Mouse (Mus musculus) 3T3-L1 (cell line): ENCODE measurements around the gene Arpc3.
"Not testable (repeated sequence)": the region's sequence is repeated elsewhere in the genome, so short reads cannot be mapped to it uniquely, and the experiment has no call there.

Source experiments
- DNase-seq: peaks from one replicate; pipeline ENCODE4 v3.0.0-alpha.2; 2015; ENCODE audit warnings: low read depth, low spot score

The Arpc3 gene

DNA sequence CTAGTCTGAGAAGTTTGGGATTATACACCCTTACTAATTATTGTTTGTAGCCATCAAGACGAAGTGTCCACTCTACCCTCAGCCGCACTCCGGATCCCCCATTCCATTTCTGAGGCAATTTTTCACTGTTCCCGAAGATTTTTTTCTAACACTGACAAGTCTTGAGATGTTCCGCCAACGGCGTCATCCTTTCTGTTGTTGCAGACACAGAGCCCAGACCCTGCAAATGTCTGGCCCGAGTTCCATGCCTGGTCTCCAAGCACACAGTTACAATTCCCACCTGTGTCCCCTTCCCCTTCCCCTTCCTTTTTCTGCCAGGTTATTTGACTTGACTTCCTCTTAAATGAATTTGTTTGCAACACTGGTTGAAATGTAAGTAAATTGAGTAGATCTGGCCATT is 8.2 kb downstream of the Arpc3 start:
- DNase-seq = no peak

DNA sequence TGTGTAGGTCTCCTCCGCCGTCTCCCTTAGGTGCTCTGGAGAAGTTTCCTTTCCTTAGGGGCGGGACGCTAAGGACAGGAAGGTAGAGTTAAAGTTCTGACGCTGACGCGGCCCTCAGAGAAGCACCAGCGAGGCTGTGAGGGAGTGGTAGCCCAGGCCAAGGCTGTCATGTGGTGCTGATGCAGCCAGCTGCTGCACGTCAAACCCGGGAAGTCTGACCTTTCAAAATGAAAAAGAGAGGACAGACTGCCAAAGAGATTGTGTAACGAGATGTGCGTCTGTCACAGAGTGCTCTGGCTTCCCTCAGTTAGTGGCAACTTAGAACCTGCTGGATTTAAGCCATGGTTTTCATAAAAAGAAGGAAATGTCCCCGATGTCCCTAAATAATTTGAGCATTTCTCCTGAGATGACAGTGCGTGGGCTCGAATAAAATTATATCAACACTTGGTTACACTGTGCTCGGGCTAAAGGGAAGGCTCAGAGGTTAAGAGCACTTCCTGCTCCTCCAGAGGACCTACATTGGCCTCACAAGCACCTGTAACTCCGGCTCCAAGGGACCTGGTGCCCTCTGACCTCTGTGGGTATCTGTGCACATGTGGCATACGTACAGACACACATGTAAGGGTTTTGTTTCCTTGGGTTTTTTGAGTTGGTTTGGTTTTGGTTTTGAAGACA is 9.1 kb downstream of the Arpc3 start:
- no peak for DNase-seq

DNA sequence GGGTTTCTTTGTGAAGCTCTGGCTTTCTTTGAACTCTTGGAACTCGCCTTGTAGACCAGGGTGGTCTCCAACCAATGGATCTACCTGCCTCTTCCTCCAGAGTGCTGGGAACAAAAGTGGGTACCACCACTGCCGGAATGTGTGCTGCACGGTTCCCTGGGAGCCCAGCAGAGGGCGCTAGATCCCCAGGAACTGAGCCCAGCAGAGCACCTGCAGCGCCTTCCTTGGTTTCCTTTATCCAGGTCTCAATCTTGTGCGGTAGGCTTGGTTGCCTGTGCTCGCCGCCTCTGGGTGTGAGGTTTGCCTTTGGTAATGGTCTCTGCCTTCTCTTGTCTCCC is 9.6 kb downstream of the Arpc3 start:
- DNase-seq = peak; percentile 47

DNA sequence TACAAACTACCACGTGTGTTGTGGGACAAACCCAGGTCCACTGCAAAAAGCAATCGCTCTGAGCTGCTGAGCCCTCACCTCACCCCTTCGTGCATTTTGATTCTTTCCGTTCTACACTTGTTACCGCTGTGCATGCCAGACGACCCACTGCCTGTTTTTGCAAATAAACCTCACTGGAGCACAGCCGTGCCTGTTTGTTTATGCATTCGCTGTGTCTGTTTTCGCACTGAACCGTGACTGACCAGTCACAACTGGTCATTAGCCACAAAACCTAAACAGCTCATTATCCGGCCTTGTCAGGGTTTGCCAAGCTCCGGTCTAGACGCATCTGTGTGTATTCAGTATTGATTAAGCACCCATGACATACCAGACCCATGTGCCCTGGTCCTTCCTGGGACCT is 10.5 kb downstream of the Arpc3 start:
- DNase-seq = no peak

DNA sequence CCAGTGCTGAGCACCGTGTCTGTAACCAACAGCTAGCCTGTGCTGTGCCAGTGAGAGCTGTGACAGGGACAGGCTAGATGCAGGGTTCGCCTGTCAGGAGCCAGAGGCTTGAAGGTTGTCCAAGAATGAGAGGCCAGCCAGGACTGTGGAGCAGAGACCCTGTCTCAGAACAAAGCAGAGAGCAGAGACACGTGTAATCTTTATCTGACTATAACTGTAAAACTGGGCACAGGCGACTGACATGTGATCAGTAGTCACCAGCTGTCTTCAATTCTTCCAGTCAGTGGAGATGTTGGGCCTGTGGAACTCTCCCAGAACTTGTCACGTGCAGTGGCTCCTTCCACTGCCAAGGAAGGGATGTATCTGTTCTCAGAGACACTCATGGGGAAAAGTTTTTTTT is 11.1 kb downstream of the Arpc3 start:
- DNase-seq = no peak

DNA sequence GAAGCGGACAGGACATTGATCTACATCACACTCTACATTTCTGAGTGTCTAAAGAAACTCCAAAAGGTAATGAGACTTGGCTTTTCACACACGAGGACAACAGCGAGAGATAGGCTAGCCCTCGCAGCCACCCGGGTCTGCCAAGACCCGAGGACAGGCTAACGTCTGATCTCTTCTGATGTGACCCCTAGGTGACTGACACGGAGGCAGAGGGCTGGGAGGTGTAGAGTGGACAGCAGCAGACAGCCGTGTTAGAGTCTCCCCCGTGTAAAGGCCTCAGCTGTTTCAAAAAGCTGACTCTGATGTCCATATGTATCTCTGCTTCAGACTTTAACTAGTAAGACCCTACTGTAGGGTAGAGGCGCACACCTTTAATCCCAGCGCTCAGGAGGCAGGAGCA is 11.7 kb downstream of the Arpc3 start:
- no peak for DNase-seq

DNA sequence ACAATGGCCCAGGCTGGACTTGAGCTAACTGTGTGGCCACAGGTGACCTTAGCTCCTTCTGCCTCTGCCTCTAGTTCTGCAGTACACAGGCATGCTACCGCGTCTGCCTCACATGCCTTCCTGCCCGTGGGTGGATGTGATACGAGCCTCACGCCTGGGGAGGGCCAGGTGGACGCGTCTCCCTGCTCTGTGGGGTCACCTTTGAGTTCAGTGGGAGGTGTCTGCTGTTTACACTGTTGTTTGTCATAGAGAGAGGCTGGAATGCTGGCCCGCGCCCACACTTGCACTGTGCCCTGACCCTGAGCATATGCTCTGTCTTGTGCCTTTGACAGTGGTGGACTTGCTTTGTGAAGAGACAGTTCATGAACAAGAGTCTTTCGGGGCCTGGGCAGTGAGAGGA is 13.9 kb downstream of the Arpc3 start:
- DNase-seq = no peak

DNA sequence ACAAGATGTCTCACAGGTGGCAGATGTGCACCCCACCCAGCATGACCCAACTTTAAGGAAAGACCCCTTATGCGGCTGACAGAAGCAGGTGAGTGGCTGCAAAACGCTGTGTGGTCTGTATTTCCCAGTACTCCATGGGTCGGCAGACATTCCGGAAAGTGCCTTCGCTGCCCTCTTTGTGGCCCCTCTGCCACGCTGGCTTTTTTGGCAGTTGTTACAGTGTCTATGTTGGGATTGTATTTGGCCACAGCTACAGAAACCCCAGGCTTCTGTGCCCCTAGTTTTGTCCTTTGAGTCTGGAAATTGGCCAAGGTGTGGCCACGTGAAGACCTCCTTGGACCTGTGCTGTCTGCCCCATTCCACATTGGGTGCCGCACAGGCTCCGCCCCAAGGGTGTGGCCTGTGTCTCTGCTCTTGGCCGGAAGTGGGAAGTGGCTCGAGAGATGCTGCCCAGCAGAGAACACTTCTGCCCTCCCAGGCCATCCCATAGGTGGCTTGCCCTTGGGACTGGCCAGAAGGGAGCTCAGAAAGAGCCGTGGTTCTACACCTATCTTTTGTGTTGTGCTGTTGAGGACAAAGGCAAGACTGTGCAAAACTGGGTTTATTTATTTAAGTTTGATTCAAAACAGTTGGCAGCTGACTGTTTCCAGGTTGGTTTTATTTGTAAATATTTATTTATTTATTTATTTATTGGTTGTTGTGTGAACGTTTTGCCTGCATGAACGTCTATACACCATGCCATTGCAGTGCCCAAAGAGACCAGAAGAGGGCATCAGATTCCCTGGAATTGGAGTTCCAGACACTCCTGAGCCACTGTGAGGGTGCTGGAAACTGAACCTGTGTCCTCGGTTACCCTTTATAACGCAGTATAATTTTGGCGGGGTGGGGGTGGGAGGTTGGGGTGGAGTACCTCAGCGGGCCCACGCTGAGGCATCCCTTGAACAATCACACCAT is 18.3 kb downstream of the Arpc3 start:
- peak; percentile 20 for DNase-seq

DNA sequence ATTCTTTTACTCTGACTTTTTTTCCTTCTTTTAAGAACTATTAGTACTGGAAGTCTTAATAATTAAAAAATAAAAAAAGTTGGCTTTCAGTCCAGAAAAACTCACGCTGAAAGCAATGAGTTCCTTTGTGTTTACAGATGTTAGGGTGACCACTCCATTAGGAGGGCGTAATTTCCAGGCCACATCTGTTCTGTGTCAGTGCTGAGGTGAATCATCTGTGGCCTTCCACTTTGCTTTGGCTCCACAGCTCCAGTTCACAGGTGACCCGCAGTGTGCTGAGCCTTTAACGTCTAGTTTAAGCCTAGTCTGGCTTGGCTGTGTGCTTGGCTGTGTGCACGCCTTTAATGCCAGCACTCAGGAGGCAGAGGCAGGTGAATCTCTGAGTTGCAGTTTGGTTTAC is 20.2 kb downstream of the Arpc3 start:
- no peak for DNase-seq

DNA sequence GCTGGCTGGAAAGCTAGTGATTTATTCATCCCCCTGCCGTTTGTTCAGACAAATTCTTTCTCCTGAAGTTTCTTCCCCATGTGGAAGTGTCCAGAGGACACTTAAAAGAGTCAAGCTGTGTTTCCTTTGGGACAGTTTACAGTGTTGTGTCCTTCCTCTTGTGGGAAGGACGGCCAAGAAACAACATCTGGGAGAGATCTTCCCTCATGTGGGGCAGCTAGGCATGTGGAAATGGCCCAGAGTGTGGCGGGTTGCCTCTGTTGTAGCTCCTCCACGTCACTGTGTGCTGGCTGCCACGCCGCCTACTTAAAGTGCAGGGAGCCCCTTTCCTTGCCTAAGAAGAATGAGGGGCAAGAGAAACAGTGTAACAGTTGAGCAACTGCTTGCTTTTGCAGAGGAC is 21.1 kb downstream of the Arpc3 start:
- no peak for DNase-seq

DNA sequence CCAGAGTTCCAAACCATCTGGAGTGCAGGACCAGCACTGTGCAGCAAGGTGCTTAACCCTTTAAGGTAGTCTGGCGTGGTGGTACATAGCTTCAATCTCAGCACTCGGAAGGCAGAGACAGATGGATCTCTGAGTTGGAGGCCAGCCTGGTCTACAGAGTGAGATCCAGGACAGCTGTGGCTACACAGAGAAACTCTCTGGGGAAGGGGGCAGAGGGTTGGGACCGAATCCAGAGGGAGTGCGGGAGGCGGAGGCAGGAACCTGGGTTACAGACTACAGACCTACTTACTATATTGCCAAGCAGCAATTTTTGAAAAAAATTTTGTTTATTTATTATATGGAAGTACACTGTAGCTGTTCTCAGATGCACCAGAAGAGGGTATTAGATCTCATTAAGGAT is 22.7 kb downstream of the Arpc3 start:
- no peak for DNase-seq

DNA sequence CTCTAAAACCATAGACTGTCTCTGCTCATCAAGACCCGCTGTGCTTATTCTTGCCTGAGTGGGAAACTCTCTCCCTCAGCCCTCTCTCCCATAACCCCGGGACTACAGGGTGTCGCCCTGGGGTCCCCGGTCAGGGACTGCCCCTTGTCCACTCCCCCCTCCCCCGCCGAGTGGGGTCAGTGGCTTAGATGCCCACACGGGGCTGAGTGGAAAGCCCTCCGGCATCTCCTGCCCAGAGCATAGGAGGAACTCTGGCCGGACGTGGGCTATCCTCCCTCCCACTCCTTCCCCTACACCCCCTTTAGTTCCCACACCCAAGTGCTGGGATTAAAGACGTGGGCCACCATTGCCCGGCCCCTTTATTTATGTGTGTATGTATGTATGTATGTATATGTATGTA is 23.8 kb downstream of the Arpc3 start:
- no peak for DNase-seq

DNA sequence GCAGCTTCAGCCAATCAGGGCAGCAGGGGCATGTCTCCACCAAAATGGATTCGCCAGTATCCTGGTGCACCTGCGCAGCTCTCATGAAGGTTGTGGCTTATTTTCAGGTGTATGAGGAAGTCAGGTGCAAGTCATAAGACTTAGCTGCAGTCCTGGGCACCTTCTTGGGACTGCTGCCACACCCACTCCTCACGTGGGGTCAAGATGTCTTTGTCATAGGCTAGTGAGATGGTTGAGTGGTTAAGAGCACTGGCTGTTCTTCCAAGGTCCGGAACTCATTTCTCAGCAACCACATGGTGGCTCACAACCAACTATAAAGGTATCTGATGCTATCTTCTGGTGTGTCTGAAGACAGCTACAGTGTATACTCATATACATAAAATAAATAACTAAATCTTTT is 29.0 kb downstream of the Arpc3 start:
- not testable (repeated sequence) for DNase-seq

DNA sequence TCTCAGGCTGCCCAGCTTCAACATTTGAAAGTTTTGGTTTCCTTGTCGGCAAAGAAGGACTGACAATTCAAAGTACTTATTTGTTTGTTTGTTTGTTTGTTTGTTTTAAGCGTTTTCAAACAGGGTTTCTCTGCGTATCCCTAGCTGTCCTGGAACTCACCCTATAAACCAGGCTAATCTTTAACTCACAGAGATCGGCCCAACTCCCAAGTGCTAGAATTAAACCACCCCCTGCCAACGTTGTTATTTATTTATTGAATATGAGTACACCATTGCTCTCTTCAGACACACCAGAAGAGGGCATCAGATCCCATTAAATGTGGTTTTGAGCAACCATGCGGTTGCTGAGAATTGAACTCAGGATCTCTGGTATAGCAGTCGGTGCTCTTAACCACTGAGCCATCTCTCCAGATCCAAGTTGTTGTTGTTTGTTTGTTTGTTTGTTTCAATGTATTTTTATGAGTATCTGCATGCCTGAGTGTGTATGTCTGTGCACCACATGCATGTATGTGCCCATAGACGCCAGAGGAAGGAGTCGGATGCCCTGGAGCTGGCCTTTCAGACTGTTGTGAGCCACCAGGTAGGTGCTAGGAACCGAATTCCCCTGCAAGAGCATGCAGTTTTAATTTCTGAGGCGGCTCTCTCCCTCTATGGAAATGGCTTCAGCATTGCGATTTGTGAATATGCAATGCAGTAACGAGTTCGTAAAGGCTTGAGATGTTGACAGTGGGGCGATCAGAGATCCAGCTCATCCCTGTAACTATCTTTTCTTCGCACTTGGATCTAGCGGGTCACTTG is 29.8 kb downstream of the Arpc3 start, which contains the start of gene Anapc7:
Anapc7 (plus strand) TSS at position 423 of the 798 bp plus-strand sequence.
- DNase-seq = peak; percentile 45

DNA sequence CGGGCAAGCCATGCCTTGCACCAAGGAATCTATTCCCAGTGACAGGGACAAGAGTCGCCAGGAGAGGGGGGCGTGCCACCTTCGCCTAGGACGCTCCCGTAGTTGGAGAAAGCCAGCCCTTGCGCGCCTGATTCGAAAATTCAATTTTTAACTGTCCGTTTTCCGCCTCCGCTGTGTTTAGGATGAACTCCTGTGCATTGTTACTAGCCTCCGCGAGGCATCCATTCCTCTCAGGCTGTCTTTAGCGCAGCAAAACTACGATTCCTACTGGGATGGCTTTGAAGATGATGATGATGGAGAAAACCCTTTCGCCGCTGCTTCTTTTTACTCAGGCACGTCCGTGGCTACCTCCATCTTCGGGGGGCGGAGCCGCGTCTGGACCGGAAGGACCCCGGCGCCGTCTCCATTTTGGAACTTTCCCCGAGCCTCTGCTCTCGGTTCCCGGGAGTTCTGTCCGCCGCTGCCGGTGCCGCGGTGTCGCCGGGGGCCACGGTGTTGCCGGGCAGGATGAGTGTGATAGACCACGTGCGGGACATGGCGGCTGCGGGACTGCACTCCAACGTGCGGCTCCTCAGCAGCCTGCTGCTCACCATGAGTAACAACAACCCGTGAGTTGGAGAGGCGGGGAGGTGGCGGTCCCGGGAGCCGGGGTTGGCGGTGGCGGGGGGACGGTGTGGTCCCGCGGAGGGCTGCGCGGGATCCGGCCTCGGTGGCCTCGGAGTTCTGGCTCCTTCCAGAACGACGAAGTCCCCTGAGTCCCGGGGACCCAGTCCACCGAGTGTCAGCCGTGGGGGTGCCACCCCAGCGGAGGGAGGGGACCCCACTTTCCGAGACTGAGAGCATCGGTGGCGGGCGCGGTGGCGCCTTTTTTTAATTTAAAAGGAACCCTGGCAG is 30.6 kb downstream of the Arpc3 start:
- DNase-seq = peak; percentile 86

DNA sequence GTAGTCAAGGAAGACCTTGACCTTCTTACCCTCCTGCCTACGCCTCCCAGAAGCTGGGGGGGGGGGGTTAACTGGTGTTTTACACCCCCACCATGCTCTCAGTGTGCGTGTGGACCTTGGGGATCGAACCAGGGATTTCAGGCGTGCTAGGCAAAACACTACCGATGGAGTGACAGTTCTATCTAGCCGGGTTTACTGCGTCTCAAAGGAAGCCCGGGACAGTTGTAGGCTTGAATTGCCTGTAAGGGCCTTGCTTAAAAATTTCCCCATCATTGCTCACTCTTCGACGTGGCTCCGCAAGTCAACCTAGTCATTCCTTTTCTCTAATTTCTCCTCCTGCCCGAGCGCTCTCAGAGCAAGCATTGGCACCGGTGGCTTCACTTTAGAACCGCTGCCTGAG is 31.4 kb downstream of the Arpc3 start:
- peak; percentile 17 for DNase-seq

DNA sequence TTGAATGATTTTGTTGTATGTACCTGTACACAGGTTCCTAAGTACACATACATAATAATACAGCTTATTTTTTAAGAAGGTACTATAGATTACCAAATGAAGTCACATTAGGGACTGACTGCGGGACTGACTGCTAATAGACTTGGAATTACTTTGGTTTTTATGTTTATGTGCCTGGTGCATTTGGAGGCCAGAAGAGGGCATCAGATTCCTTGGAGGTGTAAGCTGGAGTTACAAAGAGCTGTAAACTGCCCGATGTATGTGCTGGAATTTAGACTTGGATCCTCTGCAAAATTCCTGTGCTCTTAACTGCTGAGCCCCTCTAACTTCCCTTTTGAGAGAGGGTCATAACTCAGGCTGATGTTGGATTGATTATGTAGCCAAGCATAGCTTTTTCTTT is 33.9 kb downstream of the Arpc3 start:
- peak; percentile 32 for DNase-seq

DNA sequence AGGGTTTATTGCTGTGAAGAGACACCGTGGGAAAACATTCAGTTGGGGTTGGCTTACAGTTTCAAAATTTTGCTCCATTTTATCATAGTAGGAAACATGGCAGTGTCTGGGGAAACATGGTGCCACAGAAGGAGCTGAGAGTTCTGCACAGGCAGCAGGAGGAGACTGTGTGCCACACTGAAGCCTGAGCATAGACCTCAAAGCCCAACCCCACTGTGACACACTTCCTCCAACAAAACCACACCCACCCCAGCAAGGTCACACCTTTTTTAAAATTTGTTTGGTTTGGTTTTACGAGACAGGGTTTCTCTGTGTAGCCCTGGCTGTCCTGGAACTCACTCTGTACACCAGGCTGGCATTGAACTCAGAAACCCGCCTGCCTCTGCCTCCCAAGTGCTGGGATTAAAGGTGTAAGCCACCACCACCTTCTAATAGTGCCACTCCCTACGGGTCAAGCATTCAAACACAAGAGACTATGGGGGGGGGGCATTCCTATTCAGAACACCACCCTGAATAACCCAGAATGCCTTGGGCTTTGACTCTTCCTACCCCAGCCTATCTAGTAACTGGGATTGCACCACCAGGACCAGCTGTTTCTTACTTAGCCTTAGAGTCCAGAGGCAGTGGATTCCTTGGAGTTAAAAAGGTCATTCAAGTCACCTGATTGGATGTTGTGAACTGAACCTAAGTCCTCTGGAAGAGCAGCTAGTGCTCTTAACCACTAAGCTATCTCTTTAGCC is 38.5 kb downstream of the Arpc3 start:
- no peak for DNase-seq

DNA sequence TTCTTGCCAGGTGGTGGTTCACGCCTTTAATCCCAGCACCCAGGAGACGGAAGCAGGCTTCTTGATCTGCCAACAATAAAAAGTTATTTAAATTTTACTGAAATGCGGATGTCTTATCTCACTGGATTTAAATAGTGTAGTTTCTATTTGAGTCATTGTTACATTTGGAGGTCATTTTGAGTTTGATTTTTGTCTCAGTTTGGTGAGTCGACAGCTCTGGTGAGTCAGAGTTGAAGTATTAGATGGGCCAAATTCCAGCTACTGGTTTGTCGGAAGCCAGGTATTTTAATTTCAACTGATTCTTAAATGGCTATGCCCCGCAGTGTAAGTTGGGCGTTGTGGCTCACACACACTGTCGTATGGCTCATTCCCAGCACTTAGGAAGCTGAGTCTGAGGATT is 39.5 kb downstream of the Arpc3 start:
- DNase-seq = peak; percentile 78

DNA sequence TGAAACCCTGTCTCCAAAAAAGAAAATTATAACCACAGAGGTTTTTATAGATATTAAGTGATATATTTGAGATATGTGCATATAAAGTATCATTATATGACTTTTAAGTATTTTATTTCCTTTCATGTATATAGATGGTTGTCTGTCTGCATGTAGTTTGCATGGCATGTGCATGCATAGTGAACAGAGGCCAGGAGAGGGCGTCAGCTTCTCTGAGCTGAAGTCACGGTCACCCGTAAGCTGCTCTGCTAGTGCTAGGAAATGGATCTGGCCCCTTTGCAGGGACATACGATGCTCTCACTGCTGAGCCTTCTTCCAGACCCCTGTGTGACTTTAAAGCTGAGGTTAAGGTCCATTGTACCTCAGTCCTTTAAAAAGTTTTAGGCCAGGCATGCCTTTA is 42.9 kb downstream of the Arpc3 start:
- DNase-seq = no peak
